Mouse (Mus musculus): ENCODE results near the gene Uprt.

GRCm38 (mm10) chrX:104433456-104433855 is 49.2 kb upstream of the Uprt start:
- TF ChIP-seq CTCF (IDR thresholded peaks at IDR 0.05; ENCODE audit: low read depth, low read length) (no peak), GATA1 (IDR thresholded peaks at IDR 0.05; ENCODE audit: borderline replicate concordance, low read length) (no peak), POLR2AphosphoS5 (IDR thresholded peaks at IDR 0.05; ENCODE audit: insufficient replicate concordance, low read depth, low read length) (no peak)

Data from G1E (cell line).